Mouse (Mus musculus): ENCODE data around the gene Ccnj.

DNA sequence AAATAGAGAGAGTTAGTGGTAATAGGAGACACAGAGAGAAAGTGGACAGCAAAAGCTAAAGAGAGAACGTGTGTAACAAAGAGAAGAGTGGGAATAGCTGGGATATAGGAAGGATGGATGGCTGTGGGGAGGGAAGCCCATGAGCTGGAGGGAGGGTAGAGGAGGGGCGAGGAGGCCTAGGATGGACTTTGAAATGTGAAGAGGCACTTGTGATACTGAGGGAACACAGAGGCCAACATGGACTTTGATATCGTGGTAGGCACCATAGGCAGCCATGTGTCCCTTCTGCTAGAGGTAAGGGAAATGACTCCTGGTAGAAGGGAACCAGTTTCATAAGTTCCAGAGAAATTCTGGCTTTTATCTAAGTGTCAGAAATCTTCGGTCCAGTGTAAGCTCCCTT is 19.2 kb upstream of the Ccnj start:
- TF ChIP-seq POLR2A (IDR thresholded peaks at IDR 0.05; ENCODE audit: insufficient read length, low read depth) = no peak
- TF ChIP-seq MAX (IDR thresholded peaks at IDR 0.05; ENCODE audit: low read depth) = no peak
- TF ChIP-seq TCF3 (IDR thresholded peaks at IDR 0.05; ENCODE audit: insufficient read length, low read depth) = no peak
- TF ChIP-seq REST (IDR thresholded peaks at IDR 0.05; ENCODE audit: insufficient read depth, insufficient read length) = no peak
- no peak for TF ChIP-seq TCF12 (IDR thresholded peaks at IDR 0.05; ENCODE audit: insufficient read depth, poor library complexity, severe bottlenecking)

All from myocyte (in vitro differentiated cells).